Mouse (Mus musculus) hindlimb bud, embryonic 11.5 days (tissue): ENCODE measurements around the gene Nup93.

ENCODE experiments used
- DNase-seq: peaks from one replicate; pipeline ENCODE4 v3.0.0-alpha.2; 2012; ENCODE audit warnings: low read depth, low spot score; ENCODE audit errors: extremely low spot score

The Nup93 gene

GRCm38 (mm10) chr8:94186542-94186941 lies 27.8 kb upstream of the Nup93 start:
- no peak for DNase-seq

- DNase-seq: no peak
These were observed 26.9 kb upstream of the Nup93 start for GRCm38 (mm10) chr8:94187290-94188002.

- no peak for DNase-seq
These were observed 24.9 kb upstream of the Nup93 start for GRCm38 (mm10) chr8:94189275-94190031.

GRCm38 (mm10) chr8:94191101-94191691 lies 23.2 kb upstream of the Nup93 start:
- DNase-seq: no peak

- DNase-seq: no peak
These were observed 21.4 kb upstream of the Nup93 start for GRCm38 (mm10) chr8:94192926-94193325.

GRCm38 (mm10) chr8:94194591-94195223 lies 19.7 kb upstream of the Nup93 start:
- no peak for DNase-seq

- DNase-seq: no peak
These were observed 15.0 kb upstream of the Nup93 start for GRCm38 (mm10) chr8:94199202-94199869.

GRCm38 (mm10) chr8:94204043-94204442 lies 10.3 kb upstream of the Nup93 start:
- no peak for DNase-seq

GRCm38 (mm10) chr8:94205736-94206135 lies 8.6 kb upstream of the Nup93 start:
- no peak for DNase-seq

- no peak for DNase-seq
These were observed 8.1 kb upstream of the Nup93 start for GRCm38 (mm10) chr8:94206256-94206655.

GRCm38 (mm10) chr8:94207491-94207890 lies 6.9 kb upstream of the Nup93 start:
- DNase-seq: no peak

- no peak for DNase-seq
These were observed 4.7 kb upstream of the Nup93 start for GRCm38 (mm10) chr8:94209639-94210038.

- no peak for DNase-seq
These were observed 4.1 kb upstream of the Nup93 start for GRCm38 (mm10) chr8:94210225-94210624.

GRCm38 (mm10) chr8:94213819-94214218 lies 545 bp upstream of the Nup93 start:
- DNase-seq: no peak

GRCm38 (mm10) chr8:94227381-94227939 lies 13.1 kb downstream of the Nup93 start:
- DNase-seq: no peak

- DNase-seq: no peak
These were observed 25.9 kb downstream of the Nup93 start for GRCm38 (mm10) chr8:94240240-94240751.

GRCm38 (mm10) chr8:94249836-94250435 lies 35.6 kb downstream of the Nup93 start:
- no peak for DNase-seq

GRCm38 (mm10) chr8:94258881-94259280 lies 44.5 kb downstream of the Nup93 start:
- DNase-seq: no peak

- no peak for DNase-seq
These were observed 48.4 kb downstream of the Nup93 start for GRCm38 (mm10) chr8:94262626-94263297.
